11 mouse cellular contexts compared by ENCODE assay signal in genomic region chr11:82313153-82313552, GRCm38 (mm10). TPM values are rescaled to one million over a fixed set of nuclear protein-coding genes. Genes with fewer than 3 reads are reported as not detected.
DNase-seq lines count a peak whose midpoint lies in the region; ATAC-seq and TF ChIP-seq lines count a peak whose summit lies in the region.
"Had no signal": no experiment of that assay in that cellular context is flagged by ENCODE, and none has a peak within 500 bp of the region (broad histone marks: within the 10 kb centered on the region; RNA-seq: fewer than 3 reads in every experiment).

No protein-coding gene starts in this region.

- no peak for TF ChIP-seq CTCF in stomach, postnatal 0 days (IDR thresholded peaks at IDR 0.05; ENCODE audit: low read depth)

- 51% methylated on average over 7 of the region's 7 CpGs for WGBS in hindbrain, embryonic 11.5 days
- 45% methylated on average over 7 of the region's 7 CpGs for WGBS in hindbrain, embryonic 16.5 days
- WGBS in embryonic facial prominence, embryonic 11.5 days, result 45% methylated on average over 7 of the region's 7 CpGs
- 35% methylated on average over 7 of the region's 7 CpGs for WGBS in stomach, postnatal 0 days

- H3K4me3 ChIP-seq in hindbrain, embryonic 11.5 days (ENCODE audit: low read depth, low read length), result no peak overlapping the region
- H3K4me3 ChIP-seq in hindbrain, embryonic 16.5 days (ENCODE audit: low read length), result no peak overlapping the region
- no peak overlapping the region for H3K4me3 ChIP-seq in embryonic facial prominence, embryonic 11.5 days (ENCODE audit: low read depth, low read length)
- no peak overlapping the region for H3K4me3 ChIP-seq in stomach, postnatal 0 days (ENCODE audit: low read depth, low read length)
- H3K4me3 ChIP-seq: heart, embryonic 13.5 days; megakaryocyte, embryonic 14.5 days had no signal

- H3K36me3 ChIP-seq in hindbrain, embryonic 11.5 days (ENCODE audit: control insufficient read depth, insufficient read depth, low read length), result no peaks in the 10 kb centered on the region
- H3K36me3 ChIP-seq in hindbrain, embryonic 16.5 days (ENCODE audit: control insufficient read depth, insufficient read depth, low read length), result no peaks in the 10 kb centered on the region
- H3K36me3 ChIP-seq in embryonic facial prominence, embryonic 11.5 days (replicated peaks; ENCODE audit: control insufficient read depth, insufficient read depth, low read depth, low read length), result no peaks in the 10 kb centered on the region
- no peaks in the 10 kb centered on the region for H3K36me3 ChIP-seq in stomach, postnatal 0 days (ENCODE audit: control insufficient read depth, insufficient read depth, low read length)
- H3K36me3 ChIP-seq: heart, embryonic 13.5 days had no signal

- H3K9me3 ChIP-seq in hindbrain, embryonic 11.5 days (ENCODE audit: control insufficient read depth, low read length), result no peaks in the 10 kb centered on the region
- no peaks in the 10 kb centered on the region for H3K9me3 ChIP-seq in hindbrain, embryonic 16.5 days (ENCODE audit: control insufficient read depth, low read length)
- no peaks in the 10 kb centered on the region for H3K9me3 ChIP-seq in embryonic facial prominence, embryonic 11.5 days (replicated peaks; ENCODE audit: control insufficient read depth, low read length)
- no peaks in the 10 kb centered on the region for H3K9me3 ChIP-seq in stomach, postnatal 0 days (ENCODE audit: control insufficient read depth, low read length)
- H3K9me3 ChIP-seq: heart, embryonic 13.5 days; megakaryocyte, embryonic 14.5 days had no signal

- no peak overlapping the region for H3K4me2 ChIP-seq in hindbrain, embryonic 11.5 days (replicated peaks; ENCODE audit: low read depth, low read length)
- H3K4me2 ChIP-seq in hindbrain, embryonic 16.5 days (ENCODE audit: low read length), result no peak overlapping the region
- no peak overlapping the region for H3K4me2 ChIP-seq in embryonic facial prominence, embryonic 11.5 days (ENCODE audit: low read depth, low read length)
- H3K4me2 ChIP-seq in stomach, postnatal 0 days (replicated peaks; ENCODE audit: low read depth), result no peak overlapping the region
- H3K4me2 ChIP-seq: heart, embryonic 13.5 days had no signal

- DNase-seq in hindbrain, embryonic 11.5 days (ENCODE audit: low spot score), result peak; percentile 48
- DNase-seq in testis, postnatal 10 days (ENCODE audit: low spot score), result peak; percentile 51
- no peak for DNase-seq in testis, postnatal 14 days (ENCODE audit: low spot score)
- peak; percentile 76 for DNase-seq in embryonic facial prominence, embryonic 11.5 days (ENCODE audit: low spot score)
- no peak for DNase-seq in Muller cell, postnatal 12 days (ENCODE audit: inconsistent ontology term)
- DNase-seq in stomach, postnatal 0 days (ENCODE audit: low spot score), result no peak
- no peak for DNase-seq in right cerebral cortex, postnatal 14 days
- DNase-seq: forebrain, postnatal 0 days had no signal

- H3K4me1 ChIP-seq in hindbrain, embryonic 11.5 days (replicated peaks; ENCODE audit: control insufficient read depth, insufficient read depth, low read length), result peaks cover 3% of the 10 kb centered on the region
- H3K4me1 ChIP-seq in hindbrain, embryonic 16.5 days (ENCODE audit: control insufficient read depth, insufficient read depth, low read depth, low read length), result peaks cover 3% of the 10 kb centered on the region; the same call in 1 of the 2 replicates
- no peaks in the 10 kb centered on the region for H3K4me1 ChIP-seq in embryonic facial prominence, embryonic 11.5 days (ENCODE audit: control insufficient read depth, insufficient read depth, low read length)
- H3K4me1 ChIP-seq in stomach, postnatal 0 days (replicated peaks; ENCODE audit: control insufficient read depth, insufficient read depth), result no peaks in the 10 kb centered on the region
- H3K4me1 ChIP-seq: heart, embryonic 13.5 days; megakaryocyte, embryonic 14.5 days had no signal

- H3K27ac ChIP-seq in hindbrain, embryonic 11.5 days (ENCODE audit: low read depth, low read length), result no peak overlapping the region
- no peak overlapping the region for H3K27ac ChIP-seq in hindbrain, embryonic 16.5 days (ENCODE audit: low read depth, low read length)
- H3K27ac ChIP-seq in embryonic facial prominence, embryonic 11.5 days (replicated peaks; ENCODE audit: low read depth, low read length), result no peak overlapping the region
- no peak overlapping the region for H3K27ac ChIP-seq in stomach, postnatal 0 days (replicated peaks)
- H3K27ac ChIP-seq: heart, embryonic 13.5 days had no signal

- ATAC-seq in hindbrain, embryonic 11.5 days (ENCODE audit: low FRiP score), result no peak
- ATAC-seq in hindbrain, embryonic 16.5 days, result no peak
- no peak for ATAC-seq in embryonic facial prominence, embryonic 11.5 days (replicated peaks; ENCODE audit: insufficient number of reproducible peaks, low FRiP score, low TSS enrichment, low read depth)
- no peak for ATAC-seq in stomach, postnatal 0 days (ENCODE audit: low FRiP score, low TSS enrichment)
- ATAC-seq: forebrain, postnatal 0 days had no signal

- no peak overlapping the region for H3K9ac ChIP-seq in hindbrain, embryonic 11.5 days (ENCODE audit: low read depth, low read length)
- H3K9ac ChIP-seq in hindbrain, embryonic 16.5 days (ENCODE audit: low read depth, low read length), result no peak overlapping the region
- H3K9ac ChIP-seq in embryonic facial prominence, embryonic 11.5 days (replicated peaks; ENCODE audit: low read length), result no peak overlapping the region
- H3K9ac ChIP-seq in stomach, postnatal 0 days (ENCODE audit: low read length), result no peak overlapping the region
- H3K9ac ChIP-seq: forebrain, postnatal 0 days; heart, embryonic 13.5 days had no signal

- TF ChIP-seq EP300 in stomach, postnatal 0 days (optimal IDR thresholded peaks at IDR 0.05), result no peak

- no peaks in the 10 kb centered on the region for H3K27me3 ChIP-seq in hindbrain, embryonic 11.5 days (ENCODE audit: control insufficient read depth, insufficient read depth, low read length)
- H3K27me3 ChIP-seq in hindbrain, embryonic 16.5 days (replicated peaks; ENCODE audit: control insufficient read depth, insufficient read depth, low read length), result no peaks in the 10 kb centered on the region
- H3K27me3 ChIP-seq in embryonic facial prominence, embryonic 11.5 days (ENCODE audit: control insufficient read depth, insufficient read depth, low read length), result no peaks in the 10 kb centered on the region
- no peaks in the 10 kb centered on the region for H3K27me3 ChIP-seq in stomach, postnatal 0 days (ENCODE audit: control insufficient read depth, insufficient read depth, low read length)
- H3K27me3 ChIP-seq: megakaryocyte, embryonic 14.5 days had no signal

RNA-seq across cellular contexts. Expression of gene Ccl1, which starts 7.7 kb away (rescaled TPM):
- not detected in 2 replicates for polyA plus RNA-seq in hindbrain, embryonic 11.5 days (2014; fragmentation: Nextera tagmentation; extraction: Ambion mirVana)
- polyA plus RNA-seq in hindbrain, embryonic 16.5 days (2015; fragmentation: Nextera tagmentation; extraction: Ambion mirVana), result 0.46 TPM in 1 of 2 replicates, not detected in the other
- polyA plus RNA-seq in embryonic facial prominence, embryonic 11.5 days (2014; fragmentation: Nextera tagmentation; extraction: Ambion mirVana), result not detected in 2 replicates
- not detected in 2 replicates for polyA plus RNA-seq in stomach, postnatal 0 days (2015; fragmentation: Nextera tagmentation; extraction: Ambion mirVana)
- polyA plus RNA-seq: heart, embryonic 13.5 days had no signal

Comparison
In these comparisons a context has a peak if more than half of its experiments do, and no peak if none do; other contexts are left out.
1. DNase-seq: peak in hindbrain, embryonic 11.5 days (single experiment), testis, postnatal 10 days (single experiment) and embryonic facial prominence, embryonic 11.5 days (single experiment); none in testis, postnatal 14 days (single experiment), Muller cell, postnatal 12 days (single experiment), stomach, postnatal 0 days (single experiment) and right cerebral cortex, postnatal 14 days (single experiment).